Mouse (Mus musculus): Measurements from ENCODE around the gene Upf2.

DNA sequence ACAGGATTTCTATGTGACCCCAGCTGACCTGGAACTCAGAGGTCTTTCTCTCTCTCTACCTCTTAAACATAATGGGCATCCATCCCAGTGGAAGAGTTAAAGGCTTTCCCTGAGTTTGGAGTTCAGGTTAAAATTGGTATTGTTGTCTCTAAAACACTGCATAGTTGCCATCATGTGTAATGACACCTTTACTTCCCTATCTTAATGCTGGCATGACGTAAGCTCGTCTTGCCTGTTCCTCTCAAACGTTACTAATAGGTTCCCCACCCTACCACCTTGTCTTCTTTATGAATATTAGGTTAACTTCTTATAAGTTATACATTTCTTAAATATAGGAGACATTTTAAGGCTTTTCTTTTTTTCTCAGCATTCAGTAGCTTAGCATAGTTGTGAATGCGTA is 26.3 kb downstream of the Upf2 start:
- no peak for TF ChIP-seq TAL1 (IDR thresholded peaks at IDR 0.05; ENCODE audit: low read length)
- no peak for TF ChIP-seq GATA1 (IDR thresholded peaks at IDR 0.05; ENCODE audit: low read length)

All from erythroblast, embryonic 14.5 days (primary cell).